In genomic region chr19:17799419-17800185, GRCm38 (mm10) we compare ENCODE assay signal across 17 mouse cellular contexts. TPM values are rescaled to one million over a fixed set of nuclear protein-coding genes. Genes with fewer than 3 reads are reported as not detected.
"Had no signal": no experiment of that assay in that cellular context is flagged by ENCODE, and none has a peak within 500 bp of the region (broad histone marks: within the 10 kb centered on the region; RNA-seq: fewer than 3 reads in every experiment).

No protein-coding gene starts in this region.

- H3K9ac ChIP-seq: limb, embryonic 12.5 days; liver, embryonic 15.5 days; lung, embryonic 15.5 days; midbrain, embryonic 15.5 days; neural tube, embryonic 13.5 days had no signal

- H3K4me2 ChIP-seq: limb, embryonic 12.5 days; liver, embryonic 15.5 days; lung, embryonic 15.5 days; midbrain, embryonic 15.5 days; neural tube, embryonic 13.5 days had no signal

- H3K4me1 ChIP-seq: limb, embryonic 12.5 days; liver, embryonic 15.5 days; midbrain, embryonic 15.5 days; neural tube, embryonic 13.5 days had no signal

- ATAC-seq: midbrain, embryonic 15.5 days had no signal

- H3K27ac ChIP-seq: layer of hippocampus, adult 2 months; limb, embryonic 12.5 days; liver, embryonic 15.5 days; lung, embryonic 15.5 days; midbrain, embryonic 10.5 days; midbrain, embryonic 15.5 days; neural tube, embryonic 13.5 days had no signal

- H3K36me3 ChIP-seq: limb, embryonic 12.5 days; liver, embryonic 15.5 days; lung, embryonic 15.5 days; midbrain, embryonic 10.5 days; midbrain, embryonic 15.5 days; neural tube, embryonic 13.5 days had no signal

- H3K9me3 ChIP-seq: limb, embryonic 12.5 days; liver, embryonic 15.5 days; lung, embryonic 15.5 days; midbrain, embryonic 10.5 days; midbrain, embryonic 15.5 days; neural tube, embryonic 13.5 days had no signal

- H3K27me3 ChIP-seq: limb, embryonic 12.5 days; liver, embryonic 15.5 days; lung, embryonic 15.5 days; midbrain, embryonic 15.5 days; neural tube, embryonic 13.5 days had no signal

- DNase-seq: kidney, adult 11 months; kidney, postnatal 10 days; kidney, postnatal 4 days; liver; lung, postnatal 36 days; right cerebral cortex, postnatal 4 days; spleen, adult 18-20 months; thymus, adult 2 months; thymus, postnatal 25 days had no signal

- H3K4me3 ChIP-seq: layer of hippocampus, adult 2 months; limb, embryonic 12.5 days; liver, embryonic 15.5 days; lung, embryonic 15.5 days; midbrain, embryonic 10.5 days; midbrain, embryonic 15.5 days; neural tube, embryonic 13.5 days had no signal

RNA-seq across cellular contexts. Expression of gene Pcsk5, which starts 37.8 kb away (rescaled TPM):
- total RNA-seq: megakaryocyte progenitor cell, adult 5-6 weeks had no signal
